Mouse (Mus musculus) erythroid progenitor cell, adult 5-6 weeks (primary cell): ENCODE measurements around the gene Rnf207. TPM values are rescaled to one million over a fixed set of nuclear protein-coding genes. Genes with fewer than 3 reads are reported as not detected.

Experiments used
- ATAC-seq: replicated peaks from 2 replicates; pipeline ENCODE4 v1.8.0; 2016; ENCODE audit warnings: moderate number of reproducible peaks, mild to moderate bottlenecking, moderate TSS enrichment, inconsistent platforms; ENCODE audit not compliant: poor library complexity, low FRiP score, severe bottlenecking
- total RNA-seq, 2 experiments: library from RNA; stranded (forward) in 1 of 2; stranded (reverse) in 1 of 2; fragments of 150-400 nt in 1 of 2; fragments of 186-747, 209-891 nt in 1 of 2; gene quantifications; 2 replicates each; pipeline versions ENCODE4 v1.2.3 to v1.2.4; 2015 to 2017; ENCODE audit warnings: low replicate concordance in 2 of 2

Gene Rnf207
- not detected in 2 replicates for total RNA-seq (2015; ENCODE audit: low replicate concordance)
- total RNA-seq (2017; ENCODE audit: low replicate concordance), result not detected in 2 replicates

DNA sequence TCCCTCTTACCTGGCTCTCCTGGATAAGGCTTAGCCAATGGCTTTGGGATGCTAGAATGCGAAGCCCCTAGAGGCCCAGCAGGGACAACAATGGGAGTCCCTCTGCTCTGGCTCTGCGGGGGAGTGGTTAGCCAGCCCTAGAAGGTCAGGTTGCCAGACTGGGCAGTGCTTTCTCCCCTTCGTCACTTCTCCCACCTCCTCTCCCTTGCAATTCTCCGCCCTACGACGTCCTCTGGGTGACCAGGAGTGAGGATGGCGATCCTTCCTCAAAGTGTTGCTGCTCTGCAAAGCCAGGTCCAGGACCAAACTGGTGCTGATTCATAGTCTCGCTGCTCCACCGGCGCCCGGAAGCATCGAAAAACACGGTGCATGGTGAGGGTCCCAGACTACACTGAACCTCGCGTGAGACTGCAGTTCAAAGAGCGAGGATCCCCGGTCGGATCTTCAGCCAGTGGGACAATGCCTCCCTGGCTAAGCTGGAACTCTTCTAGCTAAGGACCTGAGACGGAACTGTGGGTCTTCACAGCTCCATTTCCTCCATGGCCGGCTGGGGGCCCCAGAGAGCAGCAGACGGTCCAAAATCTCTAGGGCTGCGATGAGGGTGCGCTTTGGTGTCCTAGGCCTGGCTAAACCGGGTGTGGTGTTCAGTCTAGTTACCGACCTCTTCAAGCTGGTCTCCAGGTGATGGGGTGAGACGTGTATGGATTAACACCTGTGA, at the start of gene Rnf207:
Rnf207 (minus strand) TSS at position 477 of the 718 bp plus-strand sequence.
- 0 out of 2 replicates have a peak, but pooled peaks have one; percentile 27 for ATAC-seq

DNA sequence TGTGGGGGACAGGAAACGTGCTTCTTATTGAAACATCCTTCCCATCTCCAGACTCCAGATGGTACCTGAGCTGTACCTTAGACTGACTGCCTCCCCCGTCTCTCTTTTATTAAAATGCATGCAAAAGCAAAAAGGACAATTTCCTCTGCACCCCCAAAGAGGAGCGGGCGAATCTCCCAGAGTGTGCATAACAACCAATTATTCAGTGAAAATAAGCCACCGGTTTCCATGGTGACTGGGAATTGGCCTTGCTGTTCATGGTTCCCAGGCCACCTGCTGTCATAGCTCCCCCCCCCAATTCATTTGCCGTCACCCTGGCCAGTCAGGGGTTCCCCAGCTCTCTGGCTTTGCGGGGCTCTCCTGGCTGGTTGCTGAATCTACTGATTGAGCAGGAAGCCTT, 46.4 kb upstream of the Rnf207 start:
- no peak for ATAC-seq

DNA sequence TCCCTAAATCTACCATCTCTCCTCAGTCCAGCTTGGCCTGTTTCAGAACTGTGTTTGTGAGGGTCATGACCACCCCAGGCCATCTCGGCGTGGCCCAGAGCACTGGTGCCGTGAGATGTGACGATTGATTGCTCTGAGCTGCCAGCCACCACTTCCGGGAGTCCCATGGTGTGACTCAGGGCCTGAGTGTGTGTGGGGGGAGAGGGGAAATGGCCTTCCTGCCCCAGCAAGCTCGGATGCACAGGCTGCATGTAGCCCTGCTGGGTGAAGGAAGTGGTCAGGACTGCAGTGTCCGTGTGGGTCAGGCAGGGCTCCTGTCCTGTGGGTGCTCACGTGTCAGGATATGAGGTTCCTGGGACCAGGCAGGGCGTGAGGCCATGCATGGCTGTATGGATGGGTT, 43.4 kb upstream of the Rnf207 start:
- ATAC-seq, result no peak

DNA sequence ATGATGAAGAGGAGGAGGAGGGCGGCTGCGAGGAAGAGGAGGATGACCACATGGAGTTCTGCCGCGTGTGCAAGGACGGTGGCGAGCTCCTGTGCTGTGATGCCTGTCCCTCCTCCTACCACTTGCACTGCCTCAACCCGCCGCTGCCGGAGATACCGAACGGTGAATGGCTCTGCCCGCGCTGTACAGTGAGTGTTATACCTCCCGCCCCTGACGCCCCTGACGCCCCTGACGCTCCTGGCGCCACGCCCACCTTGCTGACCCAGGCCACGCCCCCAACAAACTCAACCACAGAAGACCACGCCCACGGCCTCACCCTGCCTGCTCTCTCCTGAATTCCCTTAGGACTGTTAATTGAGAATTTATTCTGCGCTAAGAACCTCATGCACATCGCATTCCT, 42.1 kb upstream of the Rnf207 start:
- ATAC-seq, result no peak

DNA sequence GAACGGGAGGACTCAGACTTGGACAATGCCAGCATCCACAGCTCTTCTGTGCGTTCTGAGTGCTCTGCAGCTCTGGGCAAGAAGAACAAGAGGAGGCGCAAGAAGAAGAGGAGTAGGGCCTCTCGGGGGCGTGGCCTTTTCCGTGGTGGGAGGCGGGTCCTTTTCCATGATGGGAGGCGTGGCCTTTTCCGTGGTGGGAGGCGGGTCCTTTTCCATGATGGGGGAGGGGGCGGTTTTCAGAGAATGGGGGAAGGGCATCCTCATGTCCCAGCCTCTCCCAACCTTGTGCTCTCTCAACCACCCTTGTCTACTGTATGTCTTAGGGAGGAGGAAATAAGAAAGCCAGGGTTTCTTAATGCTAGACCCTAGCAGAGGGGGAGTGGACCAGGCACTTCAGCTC, 40.9 kb upstream of the Rnf207 start:
- ATAC-seq, result no peak

DNA sequence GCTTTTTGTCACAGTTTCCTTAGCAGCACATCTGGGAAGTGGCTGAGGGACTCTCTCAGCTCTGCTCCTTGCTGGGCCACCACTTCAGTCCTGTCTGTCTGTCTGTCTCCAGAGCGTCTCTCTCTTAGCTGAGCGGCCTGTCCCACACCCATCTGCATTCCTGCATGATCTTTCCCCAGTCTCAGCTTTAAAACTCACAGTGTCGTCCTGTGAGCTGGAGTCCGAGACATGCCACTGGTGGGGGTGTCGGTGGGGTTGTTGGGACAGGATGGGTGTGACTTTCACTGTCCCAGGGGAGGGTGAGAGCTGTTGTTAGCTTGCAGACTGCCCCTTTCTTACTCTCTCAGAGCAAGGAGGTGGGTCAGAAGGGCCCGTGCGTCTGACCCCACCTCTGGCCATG, 36.9 kb upstream of the Rnf207 start:
- ATAC-seq, result no peak

DNA sequence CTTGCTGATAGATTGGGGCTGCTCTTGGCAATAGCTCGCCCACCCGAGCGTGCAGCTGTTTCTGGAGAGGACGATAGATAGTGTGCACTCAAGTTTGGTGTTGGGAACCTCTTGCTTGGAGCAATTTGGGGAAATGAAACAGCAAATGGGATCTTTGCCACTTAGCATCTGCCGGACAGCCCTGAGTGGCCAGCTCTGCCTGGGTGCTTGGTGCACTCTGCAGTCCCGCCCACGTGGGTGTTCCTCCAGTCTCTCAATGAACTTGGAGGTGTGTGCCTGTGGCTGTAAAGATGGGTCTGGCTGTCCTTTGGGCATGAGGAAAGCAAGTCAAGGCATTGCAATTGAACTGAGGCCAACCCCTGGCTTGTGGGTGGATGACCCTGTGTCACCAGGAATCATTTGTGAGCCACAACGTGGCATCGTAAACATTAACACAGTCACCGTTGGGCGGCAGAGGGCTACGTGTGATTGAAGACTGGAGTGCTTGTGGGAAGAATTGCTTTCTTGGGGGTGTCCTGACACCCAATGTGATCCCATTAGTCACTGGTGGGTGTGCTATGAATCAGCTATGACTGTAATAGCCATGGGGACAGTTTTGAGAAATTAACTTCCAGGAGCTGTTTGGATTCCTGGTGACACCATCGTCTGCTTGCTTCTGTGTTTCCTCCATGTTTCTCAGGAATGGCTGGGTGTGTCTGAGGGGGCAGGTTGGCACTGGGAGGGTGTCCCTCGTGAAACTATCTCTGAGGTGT, 35.3 kb upstream of the Rnf207 start:
- no peak for ATAC-seq

DNA sequence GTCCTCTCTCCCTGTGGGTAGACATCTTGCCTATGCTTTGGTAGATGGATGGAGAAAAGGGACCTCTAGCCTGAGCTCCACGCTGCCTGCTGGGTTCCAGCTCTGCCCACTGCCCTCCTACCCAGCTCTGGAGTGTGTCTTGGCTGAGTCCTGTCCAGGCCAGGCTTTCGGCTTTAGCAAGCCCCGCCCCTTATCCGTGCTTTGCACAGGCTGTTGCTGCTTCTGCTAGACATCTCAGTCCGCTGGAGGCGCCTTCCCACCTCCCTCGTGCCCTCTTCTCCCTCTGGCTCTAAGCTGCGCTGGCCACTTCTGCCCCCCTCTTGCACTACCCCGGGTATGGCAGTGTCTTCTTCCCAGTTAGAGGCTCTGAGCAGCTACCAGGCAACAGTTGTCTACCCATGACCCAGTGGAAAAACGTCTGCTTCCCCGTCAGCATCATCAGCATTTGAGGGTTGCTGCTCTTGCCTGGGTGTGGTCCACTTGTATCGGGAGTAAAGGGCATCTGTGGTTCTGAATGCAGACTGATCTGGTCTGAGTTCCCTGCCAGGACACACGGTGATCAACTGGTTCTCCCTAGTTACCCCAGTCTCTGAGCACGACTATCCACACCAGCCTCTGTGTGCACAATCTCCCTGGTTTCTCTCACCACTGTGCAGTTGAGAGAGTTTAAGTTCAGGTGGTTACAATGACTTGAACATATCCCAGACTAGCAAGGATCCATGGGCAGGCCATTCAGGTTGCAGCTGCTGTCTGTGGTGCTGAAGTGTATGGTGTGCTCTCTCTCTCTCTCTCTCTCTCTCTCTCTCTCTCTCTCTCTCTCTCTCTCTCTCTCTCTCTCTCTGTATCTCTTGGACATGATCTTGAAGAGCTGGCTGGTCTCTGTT, 32.9 kb upstream of the Rnf207 start:
- ATAC-seq, result no peak

DNA sequence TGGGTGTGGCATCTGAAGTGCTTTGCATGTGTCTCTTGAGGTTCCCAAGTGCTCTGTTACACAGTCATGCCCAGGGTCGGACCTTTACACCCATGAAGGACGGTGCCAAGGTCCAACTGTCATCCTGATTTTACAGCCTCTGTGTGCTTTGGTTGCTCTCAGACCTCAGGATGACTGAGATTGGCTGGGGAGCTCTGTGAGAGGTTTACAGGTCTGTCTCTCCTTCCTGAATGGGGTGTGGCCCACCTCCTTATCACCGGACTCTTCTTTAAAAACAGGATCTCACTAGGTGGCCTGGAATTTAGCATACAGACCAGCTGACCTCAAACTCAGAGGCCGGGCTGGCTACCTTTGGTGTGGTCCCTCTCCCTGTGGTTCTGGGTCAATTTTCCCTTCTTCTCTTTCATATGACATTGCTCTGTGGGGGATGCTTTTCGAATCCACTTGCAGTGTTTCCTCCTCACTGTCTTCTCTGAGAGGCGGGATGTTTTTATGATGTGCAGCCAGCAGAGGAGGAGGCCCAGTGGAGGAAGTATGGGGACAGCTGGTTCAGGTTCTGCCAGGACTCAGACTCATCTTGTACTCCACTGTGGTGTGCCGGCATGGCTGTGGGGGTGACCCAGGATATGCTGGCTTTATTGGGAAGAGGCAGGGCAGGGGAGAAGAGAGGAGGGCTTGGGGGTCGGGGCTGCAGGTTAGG, 32.1 kb upstream of the Rnf207 start:
- ATAC-seq, result no peak

DNA sequence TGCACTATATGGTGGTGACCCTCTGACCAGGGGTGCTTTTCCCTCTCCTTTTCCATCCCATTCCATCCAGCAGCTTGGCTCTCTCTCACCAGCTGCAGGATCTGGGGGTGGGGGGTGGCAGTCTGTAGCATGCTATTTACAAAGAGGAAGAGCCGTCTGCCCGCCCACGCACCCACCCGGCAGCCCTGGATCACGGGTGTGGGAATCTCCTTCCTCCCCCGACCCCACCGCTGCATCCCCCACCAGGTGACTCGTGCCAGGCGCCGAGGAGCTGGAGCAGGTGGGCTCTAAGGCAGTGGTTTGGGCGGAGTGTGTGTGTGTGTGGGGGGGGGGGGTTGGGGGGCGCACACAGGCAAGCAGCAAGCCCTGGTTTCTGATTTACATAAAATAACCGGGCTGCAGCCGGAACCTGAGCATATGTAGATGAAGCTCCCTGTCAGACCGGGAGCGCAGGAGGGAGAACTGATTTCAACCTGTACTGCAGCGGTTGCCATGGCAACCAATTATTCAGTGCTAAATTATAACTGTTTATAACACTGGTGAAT, 31.1 kb upstream of the Rnf207 start:
- ATAC-seq, result no peak

DNA sequence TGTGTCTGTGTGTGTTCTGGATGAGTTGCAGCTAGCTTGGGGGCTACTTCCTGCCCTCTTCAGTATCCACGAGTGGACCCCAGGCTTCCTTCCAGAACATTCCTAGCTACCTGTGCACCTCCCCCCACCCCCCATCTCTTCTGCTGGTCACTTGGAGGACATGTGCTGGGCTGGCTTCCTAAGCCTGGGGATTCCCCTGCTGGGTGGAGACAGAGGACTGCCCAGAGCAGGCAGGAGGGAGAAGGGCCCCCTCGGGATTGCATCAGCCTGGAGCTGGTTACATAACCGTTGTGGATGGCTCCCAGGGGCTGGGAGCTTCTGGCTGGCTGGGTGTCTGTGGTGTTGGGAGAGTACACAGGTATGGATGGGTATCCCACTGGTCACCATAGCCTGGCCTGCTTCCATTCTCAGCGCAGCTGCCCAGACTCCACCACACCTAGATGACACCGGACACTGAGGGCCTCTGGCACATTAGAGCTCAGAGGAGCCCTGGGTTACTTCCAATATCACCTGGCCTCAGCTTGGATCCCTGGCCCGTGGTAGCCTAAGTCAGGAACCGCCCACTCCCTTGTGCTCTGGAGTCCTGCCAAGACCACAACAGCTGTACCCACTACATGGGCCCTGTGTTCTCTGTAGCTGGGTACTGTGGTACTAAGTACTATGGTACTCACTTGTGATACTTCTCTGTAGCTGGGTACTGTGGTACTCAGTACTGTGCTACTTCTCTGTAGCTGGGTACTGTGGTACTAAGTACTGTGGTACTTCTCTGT, 26.5 kb upstream of the Rnf207 start:
- ATAC-seq, result no peak

DNA sequence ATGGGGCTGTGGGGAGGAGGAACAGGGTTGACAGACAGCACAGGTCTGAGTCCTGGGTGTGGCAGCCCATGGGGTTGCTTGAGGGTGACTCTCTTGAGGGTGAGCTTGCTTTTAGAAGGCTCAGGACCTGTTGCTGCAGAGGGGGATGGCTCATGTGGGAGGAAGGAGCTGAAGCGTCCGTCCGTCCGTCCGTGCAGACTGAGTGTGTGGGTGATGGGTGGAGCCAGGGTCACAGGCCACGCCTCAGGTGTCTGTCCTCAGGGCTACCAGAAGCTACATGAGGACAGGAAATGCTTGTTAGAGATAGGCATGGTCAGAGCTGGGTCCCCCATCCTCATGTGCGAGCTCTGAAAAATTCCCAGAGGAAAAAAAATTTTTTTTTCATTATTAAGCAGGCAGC, 25.9 kb upstream of the Rnf207 start:
- ATAC-seq, result no peak

DNA sequence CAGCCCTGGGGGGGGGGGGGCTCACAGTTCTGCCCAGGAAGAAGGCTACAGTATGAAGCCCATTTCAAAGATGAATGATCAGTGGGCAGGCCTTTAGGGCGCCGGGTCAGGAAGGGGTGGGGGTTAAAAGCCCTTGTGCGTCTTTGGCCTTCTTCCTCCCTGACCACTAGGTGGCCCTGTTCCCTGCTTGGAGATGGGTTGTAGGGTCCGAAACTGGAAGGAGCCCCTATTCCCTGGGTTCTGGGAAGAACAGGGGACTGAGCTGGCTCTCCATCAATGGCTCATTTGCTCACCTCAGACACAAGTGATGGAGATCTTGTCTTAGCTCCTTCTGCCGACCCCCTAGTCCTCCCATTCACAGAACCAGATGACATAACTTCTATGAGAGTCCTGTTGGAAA, 24.5 kb upstream of the Rnf207 start:
- ATAC-seq, result no peak

DNA sequence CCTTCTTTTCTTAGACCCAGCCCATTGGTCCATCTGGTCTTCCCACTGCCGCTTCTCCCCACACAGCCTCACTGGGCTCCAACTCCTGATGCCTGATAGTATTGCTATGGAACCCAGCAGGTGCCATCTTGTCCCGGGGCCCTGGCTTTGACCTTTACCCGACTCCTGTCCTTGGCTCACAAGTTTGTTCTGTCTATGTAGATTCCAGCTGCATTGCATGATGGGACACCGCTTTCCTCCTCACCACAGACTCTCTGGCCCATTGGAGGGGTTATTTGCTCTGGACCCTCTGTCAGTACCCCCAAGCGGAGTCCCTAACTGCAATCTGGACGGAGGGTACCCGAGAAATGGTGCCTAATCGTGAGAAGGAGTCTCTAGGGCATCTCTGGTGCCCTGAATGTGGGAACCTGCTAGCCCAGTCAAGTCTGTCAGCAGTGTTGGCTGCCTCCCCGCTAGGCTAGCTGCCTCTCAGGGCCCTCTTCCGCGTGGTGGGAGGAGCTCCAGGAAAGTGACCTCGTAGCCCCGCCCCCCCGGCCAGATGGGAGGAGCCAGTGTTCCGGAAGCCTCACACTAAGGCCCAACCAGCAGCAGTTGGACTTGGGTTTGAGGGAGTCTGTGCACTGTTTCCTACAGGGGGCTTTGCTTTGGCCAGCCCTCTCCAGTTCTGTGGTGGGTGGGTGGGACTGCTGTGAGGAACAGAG, 21.9 kb upstream of the Rnf207 start:
- ATAC-seq, result no peak

DNA sequence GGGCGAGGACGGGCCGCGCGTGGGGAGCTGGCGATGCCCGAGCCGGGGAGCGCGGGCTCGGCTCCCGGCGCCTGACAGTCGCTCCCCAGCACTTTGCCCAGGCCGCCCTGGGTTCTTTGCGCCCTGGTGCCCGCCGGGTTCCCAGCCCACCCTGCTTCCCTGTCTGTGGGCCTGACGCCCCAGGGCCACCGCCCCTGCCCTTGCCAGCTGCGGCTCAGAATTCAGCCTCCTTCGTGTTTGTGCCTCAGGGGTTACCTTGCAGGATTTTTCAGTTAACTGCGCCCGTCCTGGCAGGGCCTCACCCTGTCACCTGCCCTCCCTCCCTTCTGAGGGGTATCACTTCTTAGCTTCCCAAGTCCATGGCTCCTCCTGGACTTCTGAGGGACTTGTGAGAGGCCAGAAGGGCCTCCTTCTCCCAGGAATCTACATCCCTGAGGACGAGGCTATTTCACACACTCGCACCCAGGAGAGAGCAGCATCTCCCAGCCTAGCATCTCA, 20.5 kb upstream of the Rnf207 start:
- no peak for ATAC-seq

DNA sequence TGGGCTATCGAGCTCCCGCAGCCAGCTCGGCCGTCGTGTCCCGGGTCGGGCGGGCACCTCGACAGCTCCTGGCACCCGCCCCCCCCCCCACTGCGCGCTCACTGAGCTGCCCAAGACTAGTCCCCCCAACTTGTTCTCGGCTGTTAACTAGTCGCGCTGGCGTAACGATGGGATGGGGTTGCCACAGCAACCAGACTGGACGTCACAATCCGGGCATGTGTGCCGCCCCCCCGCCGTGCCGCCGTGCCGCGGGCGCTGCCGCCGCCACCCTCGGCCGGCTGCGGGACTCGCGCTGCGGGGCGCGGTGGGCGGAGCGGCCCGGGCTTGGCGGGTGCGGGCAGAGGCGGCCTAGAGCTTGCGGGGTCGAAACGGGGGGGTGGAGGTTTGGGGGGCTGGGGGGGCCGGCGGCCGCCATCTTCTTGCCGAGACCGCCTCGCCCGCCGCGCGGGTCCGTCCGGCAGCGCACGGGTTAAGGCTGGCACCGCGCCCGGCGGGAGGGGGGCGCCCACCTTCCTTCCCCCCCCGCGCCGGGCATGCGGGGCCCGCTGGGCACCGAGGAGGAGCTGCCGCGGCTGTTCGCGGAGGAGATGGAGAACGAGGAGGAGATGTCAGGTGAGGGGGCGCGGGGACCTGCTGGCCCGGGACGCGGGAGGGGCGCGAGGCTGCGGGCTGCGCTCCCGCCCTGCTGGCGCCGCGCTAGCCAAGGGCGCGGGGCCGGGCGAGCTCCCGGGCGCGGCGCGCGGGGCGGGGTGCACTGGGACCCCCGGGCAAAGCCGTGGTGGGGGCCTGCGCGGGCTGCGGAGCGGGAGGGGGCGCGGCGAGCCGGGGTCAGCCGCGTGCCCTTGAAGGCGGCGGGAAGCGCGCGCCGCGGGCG, 19.9 kb upstream of the Rnf207 start, which contains the start of gene Chd5:
Chd5 (plus strand) TSS at position 233 of the 874 bp plus-strand sequence.
- ATAC-seq, result no peak

DNA sequence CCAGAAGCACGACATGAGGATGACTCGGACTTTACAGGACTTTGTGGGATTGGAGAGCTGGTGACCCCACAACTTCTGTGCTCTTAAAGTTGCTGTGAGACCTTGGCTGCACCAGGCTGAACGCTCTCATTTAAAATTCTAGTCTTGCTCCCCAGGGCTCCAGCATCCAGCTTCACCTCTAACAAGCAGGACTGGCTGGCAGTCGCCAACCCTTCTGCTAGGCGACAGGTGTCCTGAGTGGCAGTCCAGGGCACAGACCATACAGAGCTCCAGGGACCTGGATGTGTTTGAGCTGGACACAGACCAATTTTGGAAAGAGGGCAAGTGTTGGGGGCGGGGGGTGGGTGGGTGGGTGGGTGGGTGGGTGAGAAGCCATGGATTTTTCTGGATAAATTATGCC, 19.0 kb upstream of the Rnf207 start:
- no peak for ATAC-seq
